Mouse (Mus musculus): ENCODE data around the gene Ppp2r2c.

Gene Ppp2r2c

GRCm38 (mm10) chr5:36875956-36876355 lies 7.6 kb downstream of the Ppp2r2c start:
- no peak for DNase-seq

- peak; percentile 56 for DNase-seq
Measured at GRCm38 (mm10) chr5:36876777-36877396, 8.6 kb downstream of the Ppp2r2c start.

- no peak for DNase-seq
Measured at GRCm38 (mm10) chr5:36877641-36878040, 9.3 kb downstream of the Ppp2r2c start.

GRCm38 (mm10) chr5:36878801-36879200 lies 10.5 kb downstream of the Ppp2r2c start:
- DNase-seq, result no peak

- no peak for DNase-seq
Measured at GRCm38 (mm10) chr5:36880622-36881021, 12.3 kb downstream of the Ppp2r2c start.

- DNase-seq, result no peak
Measured at GRCm38 (mm10) chr5:36883516-36883915, 15.2 kb downstream of the Ppp2r2c start.

GRCm38 (mm10) chr5:36885067-36885466 lies 16.8 kb downstream of the Ppp2r2c start:
- no peak for DNase-seq

GRCm38 (mm10) chr5:36885595-36885994 lies 17.3 kb downstream of the Ppp2r2c start:
- DNase-seq, result no peak

- no peak for DNase-seq
Measured at GRCm38 (mm10) chr5:36886298-36886697, 18.0 kb downstream of the Ppp2r2c start.

GRCm38 (mm10) chr5:36886852-36887283 lies 18.6 kb downstream of the Ppp2r2c start:
- DNase-seq, result no peak

GRCm38 (mm10) chr5:36887299-36887988 lies 19.1 kb downstream of the Ppp2r2c start:
- DNase-seq, result no peak

GRCm38 (mm10) chr5:36888501-36888900 lies 20.2 kb downstream of the Ppp2r2c start:
- DNase-seq, result no peak

- no peak for DNase-seq
Measured at GRCm38 (mm10) chr5:36888911-36889310, 20.6 kb downstream of the Ppp2r2c start.

- no peak for DNase-seq
Measured at GRCm38 (mm10) chr5:36889380-36889886, 21.1 kb downstream of the Ppp2r2c start.

GRCm38 (mm10) chr5:36890794-36891193 lies 22.5 kb downstream of the Ppp2r2c start:
- DNase-seq, result peak; percentile 89

GRCm38 (mm10) chr5:36891793-36892470 lies 23.6 kb downstream of the Ppp2r2c start:
- DNase-seq, result no peak

- peak; percentile 89 for DNase-seq
Measured at GRCm38 (mm10) chr5:36893263-36893662, 24.9 kb downstream of the Ppp2r2c start.

GRCm38 (mm10) chr5:36894070-36894469 lies 25.8 kb downstream of the Ppp2r2c start:
- DNase-seq, result no peak

- DNase-seq, result no peak
Measured at GRCm38 (mm10) chr5:36894604-36895368, 26.5 kb downstream of the Ppp2r2c start.

GRCm38 (mm10) chr5:36895621-36896573 lies 27.6 kb downstream of the Ppp2r2c start:
- DNase-seq, result no peak

- DNase-seq, result no peak
Measured at GRCm38 (mm10) chr5:36897999-36898398, 29.7 kb downstream of the Ppp2r2c start.
